Mouse (Mus musculus) ES-E14 (cell line): ENCODE results near the gene Bnip1. TPM values are rescaled to one million over a fixed set of nuclear protein-coding genes. Genes with fewer than 3 reads are reported as not detected.

Experiments used
- DNase-seq: peaks from one replicate; pipeline ENCODE4 v3.0.0-alpha.2; 2013; ENCODE audit warnings: low read depth, low spot score
- H3K27ac ChIP-seq: 2 replicates; pipeline ENCODE4 v1.5.1; 2012; ENCODE audit warnings: low read depth, mild to moderate bottlenecking, low read length, moderate library complexity, mixed read lengths; ENCODE audit not compliant: poor library complexity, insufficient read depth, severe bottlenecking
- H3K36me3 ChIP-seq: 2 replicates; pipeline ENCODE4 v1.6.1; 2012; ENCODE audit warnings: mild to moderate bottlenecking, low read length, moderate library complexity, mixed read lengths; ENCODE audit not compliant: control insufficient read depth, poor library complexity, insufficient read depth, severe bottlenecking
- H3K4me1 ChIP-seq, 2 experiments: fragments of 150-350 bp in 1 of 2; sonication (generic) in 1 of 2; 2 replicates each; pipeline ENCODE4 v1.6.1; 2012; ENCODE audit warnings: low read length in 2 of 2, mild to moderate bottlenecking in 1 of 2, mixed read lengths in 1 of 2; ENCODE audit not compliant: control insufficient read depth in 2 of 2, insufficient read depth in 2 of 2, poor library complexity in 1 of 2
- H3K4me3 ChIP-seq, 2 experiments: fragments of 150-350 bp in 1 of 2; sonication (generic) in 1 of 2; 2 replicates each; pipeline ENCODE4 v1.5.1; 2012; ENCODE audit warnings: low read length in 2 of 2, low read depth in 1 of 2, mild to moderate bottlenecking in 1 of 2, mixed read lengths in 1 of 2; ENCODE audit not compliant: insufficient read depth in 1 of 2, poor library complexity in 1 of 2, severe bottlenecking in 1 of 2
- H3K9ac ChIP-seq: 2 replicates; pipeline ENCODE4 v1.6.1; 2012; ENCODE audit warnings: low read depth, mild to moderate bottlenecking, low read length, mixed read lengths; ENCODE audit not compliant: poor library complexity, insufficient read depth, severe bottlenecking
- H3K9me3 ChIP-seq: fragments of 150-350 bp; sonication (generic); 2 replicates; pipeline ENCODE4 v1.6.1; 2012; ENCODE audit warnings: low read depth, mild to moderate bottlenecking, low read length; ENCODE audit not compliant: control insufficient read depth, insufficient read depth
- CHD2 ChIP-seq: IDR thresholded peaks from 2 replicates; pipeline ENCODE4 v1.6.1; 2014; ENCODE audit warnings: mild to moderate bottlenecking, low read depth, low read length, inconsistent platforms
- HCFC1 ChIP-seq: IDR thresholded peaks from 2 replicates; pipeline ENCODE4 v1.6.1; 2012; ENCODE audit warnings: low read length, inconsistent platforms, borderline replicate concordance; ENCODE audit not compliant: insufficient read depth
- MAFK ChIP-seq: IDR thresholded peaks from 2 replicates; pipeline ENCODE4 v1.6.1; 2014; ENCODE audit warnings: mild to moderate bottlenecking, low read depth, low read length, inconsistent platforms; ENCODE audit not compliant: insufficient read depth
- ZC3H11A ChIP-seq: IDR thresholded peaks from 2 replicates; pipeline ENCODE4 v1.6.1; 2012; ENCODE audit warnings: low read depth, mild to moderate bottlenecking, inconsistent platforms, low read length, borderline replicate concordance
- ZNF384 ChIP-seq: IDR thresholded peaks from 2 replicates; pipeline ENCODE4 v1.6.1; 2012; ENCODE audit warnings: low read depth, low read length, inconsistent platforms
- in situ Hi-C, 2 experiments: fragments of 600-800 bp; cut with MboI; formaldehyde crosslinking; loops; one replicate each; pipeline ENCODE4 v1.15.1; 2025; ENCODE audit warnings: low sequenced_read_pairs in 2 of 2, inconsistent platforms in 1 of 2; ENCODE audit not compliant: unreplicated experiment in 2 of 2
- total RNA-seq: library from RNA; depleted of rRNA; stranded (reverse); fragments of 300-350 nt; gene quantifications from 2 replicates; pipeline ENCODE4 v1.2.3, GENCODE M21; 2012

Bnip1 gene
- total RNA-seq, 1 experiment, result 24.5 TPM

DNA sequence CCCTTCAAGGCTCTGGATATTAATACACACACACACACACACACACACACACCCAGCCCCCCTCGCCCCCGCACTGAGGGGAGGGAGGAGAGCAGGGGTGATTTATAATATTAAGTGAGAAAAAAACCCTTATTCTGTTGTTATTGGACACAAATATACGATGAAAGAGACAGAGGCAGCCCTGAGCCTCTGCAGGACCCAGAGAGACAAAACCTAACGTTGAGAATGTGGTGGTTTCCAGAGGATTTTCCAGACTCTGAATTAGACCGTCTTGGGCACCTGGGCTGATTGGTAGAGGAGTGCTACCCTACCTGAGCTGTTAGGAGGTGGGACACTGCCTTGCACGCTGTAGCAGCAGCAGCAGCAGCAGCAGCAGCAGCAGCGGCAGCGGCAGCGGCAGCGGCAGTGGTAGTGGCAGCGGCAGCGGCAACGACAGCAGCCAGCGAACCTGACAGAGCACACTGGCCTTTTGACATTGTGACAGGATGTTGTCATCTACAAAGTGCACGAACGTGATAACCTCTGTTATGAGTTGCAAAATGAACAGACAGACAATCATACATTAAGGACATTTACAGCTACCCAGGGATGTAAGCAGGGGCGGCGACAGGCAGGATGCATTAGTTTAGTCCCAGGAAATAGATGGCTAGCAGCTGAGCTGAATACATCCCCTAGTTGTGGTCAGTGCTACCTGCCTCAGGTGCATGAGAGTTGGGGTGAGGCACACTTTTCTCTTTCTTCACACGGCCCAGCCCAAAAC is 56.1 kb downstream of the Bnip1 start:
- peaks cover 0 to 18% of the 10 kb centered on the region in 2 experiments; a peak in 3 of 4 replicates for H3K4me1 ChIP-seq
- H3K27ac ChIP-seq, result no peak overlapping the region
- H3K36me3 ChIP-seq, result no peaks in the 10 kb centered on the region
- H3K9me3 ChIP-seq, result no peaks in the 10 kb centered on the region
- H3K9ac ChIP-seq, result no peak overlapping the region
- DNase-seq, result no peak
- no peak overlapping the region for H3K4me3 ChIP-seq
- no peak for TF ChIP-seq ZC3H11A
- no peak for TF ChIP-seq ZNF384
- no peak for TF ChIP-seq CHD2
- no peak for TF ChIP-seq MAFK
- TF ChIP-seq HCFC1, result no peak
- in situ Hi-C loops, result no loop called here

DNA sequence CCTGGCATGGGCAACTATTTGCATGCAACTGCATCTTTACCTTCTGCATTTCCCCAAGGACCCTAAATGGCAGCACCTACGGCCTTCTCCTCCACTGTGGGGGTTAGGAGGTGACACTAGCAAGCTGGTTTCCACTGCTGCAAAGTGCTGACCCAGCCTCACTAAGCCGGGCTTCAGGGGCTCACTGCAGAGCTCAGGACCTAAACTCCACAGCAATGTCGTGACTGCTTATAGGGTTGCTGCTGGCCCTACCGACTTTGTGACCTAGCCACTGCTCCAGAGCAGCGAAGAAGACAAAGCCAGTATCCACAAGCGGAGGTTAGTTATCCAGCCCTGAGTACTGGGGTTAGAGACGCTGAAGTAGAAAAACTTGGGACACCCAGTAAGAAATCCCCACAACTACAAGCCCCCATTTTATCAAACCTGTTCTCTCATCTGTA is 56.7 kb downstream of the Bnip1 start:
- Histone ChIP-seq H3K36me3 (no peaks in the 10 kb centered on the region), H3K27ac (no peak overlapping the region), H3K9me3 (no peaks in the 10 kb centered on the region), H3K9ac (no peak overlapping the region), H3K4me3 (no peak overlapping the region), H3K4me1 (peaks cover 0 to 18% of the 10 kb centered on the region in 2 experiments; a peak in 3 of 4 replicates)
- DNase-seq, result no peak
- in situ Hi-C loops, result no loop called here
- TF ChIP-seq HCFC1, result no peak
- TF ChIP-seq ZC3H11A, result no peak
- TF ChIP-seq MAFK, result no peak
- no peak for TF ChIP-seq CHD2
- no peak for TF ChIP-seq ZNF384

DNA sequence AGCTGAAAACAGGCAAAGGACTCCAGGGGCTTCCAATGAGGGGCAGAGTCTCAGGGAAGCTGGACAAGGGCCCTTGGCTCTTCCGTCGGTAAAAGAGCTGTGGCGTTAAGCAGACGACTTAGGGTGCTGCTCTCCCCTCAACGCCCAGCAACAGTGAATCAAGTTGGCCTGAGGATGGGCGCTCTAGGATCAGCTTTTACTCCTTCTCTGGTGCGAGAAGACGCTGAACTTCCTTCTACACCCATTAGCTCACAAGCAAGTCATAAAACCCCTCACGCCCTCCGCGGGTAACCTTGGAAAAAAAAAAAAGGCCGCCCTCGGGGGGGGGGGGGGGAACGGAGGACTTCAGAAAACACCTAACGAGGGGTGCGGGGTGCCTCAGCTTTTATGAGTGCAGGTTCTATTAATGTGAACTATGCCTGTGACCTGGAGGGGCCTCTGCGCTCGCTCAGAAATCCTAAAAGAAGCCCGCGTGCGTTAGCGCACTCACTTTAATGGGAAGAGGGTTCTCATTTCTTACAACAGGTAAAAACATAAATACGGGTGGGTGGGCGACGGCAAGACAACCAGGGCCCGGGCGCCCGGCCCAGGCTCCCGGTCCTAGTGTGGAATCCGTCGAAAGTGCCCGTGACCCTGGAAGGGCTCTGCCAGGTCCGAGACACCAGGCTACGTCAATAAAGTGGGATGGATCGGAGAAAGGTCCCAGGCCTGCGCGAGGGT is 57.5 kb downstream of the Bnip1 start:
- in situ Hi-C loops, result no loop called here
- Histone ChIP-seq H3K4me3 (peak overlapping the region; percentile 52 to 61; a peak in 2 of 4 replicates), H3K9ac (no peak overlapping the region), H3K9me3 (no peaks in the 10 kb centered on the region), H3K4me1 (peaks cover 0 to 18% of the 10 kb centered on the region in 2 experiments; a peak in 3 of 4 replicates), H3K27ac (no peak overlapping the region), H3K36me3 (no peaks in the 10 kb centered on the region)
- no peak for DNase-seq
- no peak for TF ChIP-seq MAFK
- no peak for TF ChIP-seq ZNF384
- no peak for TF ChIP-seq CHD2
- no peak for TF ChIP-seq HCFC1
- TF ChIP-seq ZC3H11A, result no peak

DNA sequence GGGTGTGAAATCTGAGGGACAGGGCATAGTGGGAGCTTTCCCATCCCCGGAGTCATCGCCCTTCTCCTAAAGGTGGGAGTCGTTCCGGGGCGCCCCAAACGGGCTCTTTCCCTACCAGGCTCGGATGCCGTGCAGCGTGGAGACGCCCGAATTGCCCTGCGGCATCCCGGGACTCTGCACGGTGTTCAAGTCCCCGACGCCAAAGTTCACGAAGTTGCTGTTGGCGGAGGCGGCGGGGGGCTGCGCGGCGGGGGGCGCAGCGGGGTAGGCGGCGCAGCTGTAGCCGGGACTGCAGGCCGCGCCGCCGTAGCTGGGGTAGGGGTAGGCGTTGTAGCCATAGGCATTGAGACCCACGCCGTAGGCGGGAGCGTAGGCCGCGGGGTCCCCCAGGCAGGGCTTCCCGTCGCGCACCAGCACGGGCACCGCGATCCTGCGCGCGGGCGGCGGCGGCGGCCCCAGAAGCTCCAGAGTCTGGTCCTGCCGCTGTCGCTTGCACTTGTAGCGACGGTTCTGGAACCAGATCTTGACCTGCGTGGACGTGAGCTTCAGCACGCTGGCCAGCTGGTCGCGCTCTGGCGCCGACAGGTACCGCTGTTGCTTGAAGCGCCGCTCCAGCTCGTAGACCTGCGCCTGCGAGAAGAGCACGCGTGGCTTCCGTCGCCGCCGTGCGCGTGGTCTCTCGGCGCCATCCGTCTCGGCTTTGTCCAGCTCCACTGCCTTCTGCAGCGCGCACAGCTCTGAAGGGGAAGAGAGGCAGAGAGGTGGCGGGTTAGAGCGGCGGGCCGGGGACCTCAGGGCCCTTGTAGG is 58.2 kb downstream of the Bnip1 start:
- H3K4me3 ChIP-seq, result peak overlapping the region; percentile 52 to 61
- TF ChIP-seq MAFK (no peak), HCFC1 (no peak), ZC3H11A (no peak), ZNF384 (no peak), CHD2 (no peak)
- DNase-seq, result no peak
- no peak overlapping the region for H3K27ac ChIP-seq
- H3K36me3 ChIP-seq, result no peaks in the 10 kb centered on the region
- H3K9me3 ChIP-seq, result no peaks in the 10 kb centered on the region
- H3K9ac ChIP-seq, result no peak overlapping the region
- peaks cover 0 to 18% of the 10 kb centered on the region in 2 experiments; a peak in 3 of 4 replicates for H3K4me1 ChIP-seq
- in situ Hi-C loops, result no loop called here
